Mouse (Mus musculus) erythroblast, embryonic 14.5 days (primary cell): ENCODE results near the gene Pxk.

Source experiments
- GATA1 ChIP-seq: IDR thresholded peaks from 2 replicates; pipeline ENCODE4 v1.6.1; 2012; ENCODE audit warnings: low read length, inconsistent platforms, mixed read lengths
- TAL1 ChIP-seq: IDR thresholded peaks from 3 replicates; pipeline ENCODE4 v1.6.1; 2012; ENCODE audit warnings: low read length, inconsistent platforms, mixed read lengths

DNA sequence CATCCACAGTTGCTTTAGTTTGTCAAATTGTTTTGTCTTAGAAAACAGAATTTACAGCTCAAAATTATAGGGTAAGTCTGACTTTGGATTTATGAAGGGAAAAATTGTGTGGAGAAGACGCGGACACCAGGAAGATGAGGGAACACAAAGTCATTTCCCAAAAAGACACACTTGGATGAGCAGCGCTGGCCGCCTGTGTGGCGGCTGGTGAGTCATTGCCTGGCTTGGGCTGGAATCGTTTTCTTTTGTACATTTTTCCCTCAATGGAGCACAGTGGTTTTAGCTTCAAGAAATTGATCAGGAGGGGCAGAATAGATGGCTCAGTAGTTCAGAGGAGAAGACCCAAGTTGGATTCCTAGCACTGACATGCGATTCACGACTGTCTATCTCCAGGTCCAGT, 3.9 kb downstream of the Pxk start:
- TF ChIP-seq GATA1, result no peak
- no peak for TF ChIP-seq TAL1
